Mouse (Mus musculus) activated CD4-positive, CD25-positive, alpha-beta regulatory T cell, adult 9 weeks (primary cell): ENCODE measurements around the gene Adipor2. TPM values are rescaled to one million over a fixed set of nuclear protein-coding genes. Genes with fewer than 3 reads are reported as not detected.

ENCODE experiments used
- polyA plus RNA-seq: library from polyadenylated mRNA; unstranded; fragments of 100-300 nt; shearing (Covaris generic); gene quantifications from one replicate; pipeline ENCODE4 v1.2.1, GENCODE M21; 2017

The Adipor2 gene
- polyA plus RNA-seq: 5.0 TPM

GRCm38 (mm10) chr6:119417354-119417753 is at the start of gene Adipor2:
Adipor2 (minus strand) TSS chr6:119417704.

GRCm38 (mm10) chr6:119330506-119330905 is 87.0 kb downstream of the Adipor2 start, which contains the start of gene Lrtm2:
Lrtm2 (minus strand) TSS chr6:119330766.

Other genes with a start within 250 kb of the Adipor2 start
- gene Dcp1b, start 242.5 kb downstream of the Adipor2 start, polyA plus RNA-seq: 20.4 TPM
- 0.29 TPM for gene Cacna1c, start 221.3 kb downstream of the Adipor2 start, polyA plus RNA-seq
- gene Cacna2d4, start 181.2 kb downstream of the Adipor2 start, polyA plus RNA-seq: 13.3 TPM
- gene Lrtm2, start 86.9 kb downstream of the Adipor2 start, polyA plus RNA-seq: 0.16 TPM
- 9.3 TPM for gene Fbxl14, start 62.0 kb upstream of the Adipor2 start, polyA plus RNA-seq
- gene Wnt5b, start 126.6 kb upstream of the Adipor2 start, polyA plus RNA-seq: not detected